Mouse (Mus musculus) left cerebral cortex, adult 2 months (tissue): ENCODE measurements at regions not wholly inside any gene's neighbourhood (a gene's known extent, or its start where the extent isn't known, plus 50 kb on each side); places are given as distances from the start of the nearest gene placed in this dataset.

Source experiments
- DNase-seq, 2 experiments: peaks; one replicate each; pipeline ENCODE4 v3.0.0; 2021 to 2022; ENCODE audit warnings: low spot score in 2 of 2, mixed read lengths in 1 of 2; ENCODE audit errors: extremely low spot score in 1 of 2
- H3K27ac ChIP-seq: fragments of 200-600 bp; 2 replicates; pipeline ENCODE4 v1.8.1; 2022
- H3K4me3 ChIP-seq: fragments of 200-600 bp; 2 replicates; pipeline ENCODE4 v1.8.1; 2022
- CTCF ChIP-seq: fragments of 200-600 bp; IDR thresholded peaks from 2 replicates; pipeline ENCODE4 v1.8.1; 2022; ENCODE audit warnings: antibody characterized with exemption, mild to moderate bottlenecking, moderate library complexity
- intact Hi-C: fragments of 180-260 bp; cut with DNase I; formaldehyde crosslinking; loops from one replicate; pipeline ENCODE4 v1.15.1; 2025

DNA sequence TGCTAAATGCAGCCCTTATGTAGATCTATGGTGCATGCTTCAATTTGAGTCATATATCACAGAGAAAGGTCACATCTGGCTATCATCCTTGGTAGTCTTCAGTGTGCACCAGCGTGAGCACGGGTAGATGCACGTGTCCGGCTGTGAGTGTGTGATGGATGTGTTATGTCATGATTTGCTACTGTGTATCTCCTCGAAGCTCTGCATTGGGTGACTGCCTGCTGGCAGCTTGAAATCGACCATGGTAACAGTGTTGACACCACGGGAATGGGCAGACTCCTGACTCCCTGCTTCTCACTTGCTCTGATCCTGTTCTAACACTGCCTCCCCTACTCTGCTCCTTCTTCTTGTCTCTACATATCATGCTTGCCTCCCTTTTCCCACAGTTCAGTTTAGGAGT, 204.9 kb upstream of the Mocs1 start:
- no peak for DNase-seq
- Histone ChIP-seq H3K4me3 (no peak overlapping the region), H3K27ac (no peak overlapping the region)
- TF ChIP-seq CTCF = no peak
- intact Hi-C loops = no loop called here

DNA sequence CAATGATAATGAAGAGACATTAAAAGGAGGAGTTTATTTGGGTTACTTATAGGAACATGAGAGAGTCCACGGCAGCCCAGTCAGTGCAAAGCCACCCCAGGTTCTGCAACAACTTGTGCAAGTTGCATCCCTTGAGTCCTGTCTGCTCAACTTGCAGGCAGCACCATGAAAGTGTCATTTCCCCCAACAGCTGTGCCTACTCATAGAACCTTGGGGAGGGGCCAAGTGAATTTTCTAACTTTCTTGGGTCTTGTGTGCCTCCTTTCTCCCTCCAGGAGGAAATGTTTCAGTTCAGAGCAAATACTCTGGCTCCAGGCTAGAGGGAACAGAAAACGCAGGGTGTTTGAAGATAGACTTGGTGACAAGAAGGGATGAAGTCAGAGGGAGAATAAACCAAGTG, 204.5 kb upstream of the Mocs1 start:
- no peak overlapping the region for H3K27ac ChIP-seq
- intact Hi-C loops = no loop called here
- no peak overlapping the region for H3K4me3 ChIP-seq
- TF ChIP-seq CTCF = no peak; the same call in 1 of the 2 replicates
- DNase-seq = no peak

DNA sequence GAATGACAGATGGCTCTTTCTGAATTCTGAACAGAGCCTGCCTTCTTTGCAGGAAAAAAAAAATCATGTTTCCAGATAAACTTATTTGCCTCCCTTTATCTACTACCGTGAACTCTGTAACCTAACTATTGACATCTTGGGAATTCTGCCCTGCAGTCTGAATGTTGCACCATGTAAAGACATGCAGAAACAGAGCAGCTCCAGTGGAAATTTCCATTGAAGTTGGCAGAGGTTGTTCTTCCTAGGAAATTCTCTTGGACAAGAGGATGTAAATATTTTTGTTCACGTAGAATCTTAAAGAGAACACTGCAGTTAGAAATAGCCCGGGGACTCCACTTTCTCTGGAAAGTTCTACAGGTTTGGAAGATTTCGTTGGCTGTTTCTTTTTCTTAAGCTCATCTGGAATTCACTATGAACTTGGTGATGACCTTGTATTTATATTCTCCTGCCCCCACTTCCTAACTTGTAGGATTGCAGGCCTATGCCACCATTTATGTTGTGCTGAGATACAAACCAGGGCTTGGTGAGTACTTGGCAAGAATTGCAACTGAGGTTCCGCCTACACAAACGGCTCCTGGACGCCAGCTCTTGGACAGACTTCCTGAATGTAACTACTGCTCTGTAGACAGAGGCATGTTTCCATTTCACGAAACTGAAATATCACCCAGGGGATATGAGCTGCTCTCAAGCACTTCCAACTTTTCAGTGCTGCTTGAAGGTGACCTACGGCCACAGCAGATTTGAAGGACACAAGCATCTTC, 202.7 kb upstream of the Mocs1 start:
- no peak for TF ChIP-seq CTCF
- intact Hi-C loops = no loop called here
- Histone ChIP-seq H3K27ac (no peak overlapping the region), H3K4me3 (no peak overlapping the region)
- no peak for DNase-seq

DNA sequence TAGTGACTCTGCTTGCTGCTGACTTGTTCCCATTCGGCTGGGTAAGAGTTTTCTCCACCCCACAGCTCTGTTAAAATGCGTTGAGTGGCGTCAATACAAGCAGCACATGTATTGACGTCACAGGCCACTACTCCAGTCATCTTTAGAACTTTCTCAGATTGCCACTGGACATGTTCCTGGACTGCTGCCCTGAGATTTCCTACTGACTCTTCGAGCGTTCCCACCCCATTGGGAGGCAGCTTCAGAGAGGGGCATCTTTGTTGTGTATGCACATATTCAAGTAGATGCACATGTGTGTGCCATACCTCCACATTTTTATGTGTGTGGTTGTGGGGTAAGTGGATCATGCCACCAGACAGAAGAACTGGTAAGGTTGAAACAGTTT, 202.2 kb upstream of the Mocs1 start:
- intact Hi-C loops = no loop called here
- TF ChIP-seq CTCF = no peak
- no peak overlapping the region for H3K27ac ChIP-seq
- no peak for DNase-seq
- no peak overlapping the region for H3K4me3 ChIP-seq

DNA sequence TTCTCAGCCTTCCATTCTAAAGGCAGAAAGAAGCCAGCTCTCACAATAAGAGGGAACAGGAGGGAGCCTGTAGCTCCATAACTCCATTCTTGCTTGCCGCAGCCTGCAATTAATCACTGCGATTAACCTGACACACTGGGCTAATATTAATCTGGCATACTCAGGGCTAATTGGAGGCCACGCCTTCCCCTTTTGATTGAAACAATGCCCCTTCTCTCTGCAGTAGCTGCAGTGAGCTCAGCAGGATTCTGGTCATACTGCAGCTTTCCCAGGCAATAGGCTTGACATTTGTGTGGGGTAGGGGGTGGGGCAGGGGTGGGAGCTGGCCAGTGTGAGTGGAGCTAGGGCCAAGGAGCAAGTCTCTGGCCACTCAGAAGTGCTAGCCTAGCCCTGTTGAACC, 196.9 kb upstream of the Mocs1 start:
- intact Hi-C loops = no loop called here
- H3K4me3 ChIP-seq = no peak overlapping the region
- no peak for DNase-seq
- no peak overlapping the region for H3K27ac ChIP-seq
- no peak for TF ChIP-seq CTCF

DNA sequence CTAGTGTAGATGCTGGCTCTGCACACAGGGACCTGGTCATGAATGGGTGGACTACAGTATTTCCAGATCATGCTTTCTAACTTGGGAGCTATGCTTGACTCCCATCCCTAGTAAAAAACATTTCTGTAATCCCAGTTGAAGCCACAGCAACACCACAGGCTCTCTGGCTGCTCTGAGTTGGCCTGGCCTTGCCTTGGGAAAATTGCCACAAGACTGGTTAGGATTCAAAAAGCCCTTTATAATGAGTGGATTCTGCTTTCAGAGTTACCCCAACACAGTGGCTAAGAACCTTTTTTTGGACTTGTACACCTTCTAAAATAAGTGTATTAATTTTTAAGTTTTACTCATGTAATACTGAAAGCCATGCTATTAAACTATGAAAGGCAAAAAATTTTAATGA, 188.1 kb upstream of the Mocs1 start:
- H3K4me3 ChIP-seq = no peak overlapping the region
- H3K27ac ChIP-seq = no peak overlapping the region
- intact Hi-C loops = no loop called here
- TF ChIP-seq CTCF = no peak
- no peak for DNase-seq

DNA sequence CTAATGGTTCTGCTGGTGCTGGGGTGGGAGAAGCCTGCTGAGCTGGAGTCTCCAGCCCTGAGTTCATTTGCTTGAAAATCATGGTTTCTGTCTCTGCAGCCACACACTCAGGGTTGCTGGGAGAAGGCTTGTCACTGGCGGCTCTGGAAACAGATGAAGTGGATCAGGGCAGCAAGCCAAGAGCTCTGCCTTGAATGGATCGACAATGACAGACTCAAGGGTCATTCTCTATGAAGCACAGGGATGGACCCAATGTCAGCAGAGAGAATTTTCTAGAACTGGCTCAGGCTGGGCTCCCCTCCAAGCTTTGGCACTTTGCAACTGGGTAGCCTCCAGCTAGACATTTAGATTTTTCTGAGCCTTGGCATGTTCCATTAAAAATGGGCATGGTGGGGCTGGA, 184.7 kb upstream of the Mocs1 start:
- peak in 1 of 2 experiments; percentile 26 for DNase-seq
- no peak for TF ChIP-seq CTCF
- intact Hi-C loops = no loop called here

DNA sequence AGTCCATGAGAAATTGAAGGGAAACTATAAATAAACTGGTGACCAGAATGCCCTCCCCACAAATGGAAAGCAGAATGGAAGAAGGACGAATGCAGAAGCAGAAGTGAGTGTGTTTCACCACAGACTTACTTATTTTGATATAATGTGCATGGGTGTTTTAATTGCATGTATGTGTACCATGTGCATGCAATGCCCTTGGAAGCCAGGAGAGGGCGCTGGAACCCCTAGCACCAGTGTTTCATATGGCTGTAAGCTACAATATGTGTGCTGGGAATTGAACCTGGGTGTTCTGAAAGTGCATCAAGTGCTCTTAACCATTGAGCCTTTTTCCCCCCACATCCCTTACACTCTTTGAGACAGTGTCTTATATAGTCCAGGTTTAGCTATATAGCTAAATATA, 183.1 kb upstream of the Mocs1 start:
- intact Hi-C loops = no loop called here
- Histone ChIP-seq H3K4me3 (no peak overlapping the region), H3K27ac (no peak overlapping the region)
- TF ChIP-seq CTCF = peak; percentile 17
- no peak for DNase-seq

More for the DNA sequence above, 184.7 kb upstream of the Mocs1 start:
- Histone ChIP-seq H3K4me3 (no peak overlapping the region), H3K27ac (no peak overlapping the region)

DNA sequence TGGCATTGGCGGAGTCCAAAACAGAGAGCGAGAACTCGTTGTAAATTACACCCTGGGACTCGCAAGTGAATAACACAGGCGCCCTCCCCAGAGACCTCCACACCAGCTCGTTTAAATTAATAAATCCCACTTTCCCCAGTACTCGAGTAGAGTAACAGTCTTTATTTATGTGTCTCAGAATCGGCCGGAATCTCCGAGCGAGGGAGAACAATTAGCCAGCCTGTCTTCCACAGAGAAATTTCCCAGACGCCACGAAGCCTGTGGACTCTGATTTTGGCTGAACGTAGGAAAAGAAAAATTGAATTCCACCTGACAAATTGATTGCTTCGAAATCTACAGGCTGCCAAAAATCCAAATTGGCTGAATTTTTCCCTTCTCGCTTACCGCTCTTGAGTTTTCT, 180.9 kb upstream of the Mocs1 start:
- DNase-seq = no peak
- H3K4me3 ChIP-seq = no peak overlapping the region
- TF ChIP-seq CTCF = no peak
- H3K27ac ChIP-seq = no peak overlapping the region
- intact Hi-C loops = no loop called here

DNA sequence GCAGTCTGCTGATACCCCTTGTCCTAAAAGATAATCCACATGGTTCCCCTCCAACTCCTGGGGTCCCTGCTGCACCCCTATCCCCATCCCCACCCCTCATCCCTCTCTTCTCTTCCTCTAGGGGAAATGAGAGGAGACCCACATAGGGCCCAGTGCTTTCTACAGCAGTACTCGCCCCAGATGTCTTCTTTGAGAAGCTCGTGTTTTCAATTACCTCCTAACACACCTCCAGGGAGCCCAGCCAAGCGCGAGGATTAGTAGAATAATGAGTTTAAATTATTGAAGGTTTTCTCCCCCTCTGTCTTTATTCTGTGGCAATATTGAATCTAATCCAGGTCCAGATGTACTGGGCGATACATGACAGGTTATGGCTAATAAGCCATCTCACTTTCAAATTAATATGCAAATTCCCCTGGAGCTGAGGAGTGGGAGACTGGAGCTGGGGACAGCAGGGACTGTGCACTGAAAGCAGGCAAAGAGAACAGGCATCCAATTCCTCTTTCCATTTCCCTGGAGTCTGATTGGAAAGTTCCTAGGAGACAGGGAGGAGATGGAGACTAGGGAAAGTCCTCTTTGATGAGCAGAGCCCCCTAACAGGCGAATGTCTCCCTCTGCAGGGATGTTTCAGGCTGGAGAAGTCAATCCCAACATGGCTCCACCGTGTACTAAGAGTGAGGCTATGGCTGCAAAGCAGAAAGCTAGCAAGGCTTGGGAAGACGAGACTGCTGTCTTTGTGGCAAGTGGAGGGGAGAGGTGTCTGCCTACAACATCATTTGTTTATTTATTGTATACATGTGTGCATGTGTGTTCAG, 177.2 kb upstream of the Mocs1 start:
- intact Hi-C loops = no loop called here
- H3K4me3 ChIP-seq = no peak overlapping the region
- peak; percentile 7 for TF ChIP-seq CTCF
- no peak overlapping the region for H3K27ac ChIP-seq
- DNase-seq = no peak

DNA sequence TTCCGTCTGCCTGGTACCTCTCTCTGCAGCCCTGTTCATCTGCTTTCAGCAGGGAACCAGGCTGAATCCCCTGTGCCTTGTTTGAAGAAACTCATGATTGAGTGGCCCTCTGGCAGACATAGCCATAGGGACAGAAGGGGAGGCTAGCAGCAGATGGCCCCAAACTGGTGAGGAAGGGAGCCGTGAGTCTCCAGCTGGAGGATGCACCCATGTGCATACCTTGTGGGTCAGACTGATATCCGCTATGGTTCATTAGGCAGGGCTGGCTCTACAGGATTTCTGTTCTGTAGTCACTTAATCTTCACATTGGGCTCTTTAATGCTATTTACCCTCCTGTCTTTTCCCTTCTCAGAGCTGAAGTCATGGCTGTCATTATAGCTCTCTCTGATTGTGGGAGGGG, 175.9 kb upstream of the Mocs1 start:
- intact Hi-C loops = no loop called here

DNA sequence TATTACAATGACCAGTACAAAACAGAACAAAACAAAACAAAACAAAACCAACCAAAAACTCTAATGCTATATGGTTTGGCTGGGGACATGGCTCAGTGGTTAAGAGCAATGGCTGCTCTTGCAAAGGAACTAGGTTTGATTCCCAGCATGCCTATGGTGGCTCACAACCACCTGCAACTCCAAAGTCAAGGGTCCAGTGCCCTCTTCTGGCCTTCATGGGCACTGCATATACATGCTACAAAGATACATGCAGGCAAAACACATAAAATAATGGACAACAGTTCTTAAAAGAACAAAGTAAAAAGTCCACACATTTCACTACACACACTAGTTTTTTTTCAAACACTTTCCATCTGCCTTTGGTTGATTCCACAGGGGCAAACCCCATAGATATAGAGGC, 169.7 kb upstream of the Mocs1 start:
- DNase-seq = no peak
- TF ChIP-seq CTCF = peak; percentile 29

More for the DNA sequence above, 175.9 kb upstream of the Mocs1 start:
- TF ChIP-seq CTCF = no peak
- no peak for DNase-seq
- Histone ChIP-seq H3K4me3 (no peak overlapping the region), H3K27ac (no peak overlapping the region)

More for the DNA sequence above, 169.7 kb upstream of the Mocs1 start:
- Histone ChIP-seq H3K27ac (no peak overlapping the region), H3K4me3 (no peak overlapping the region)
- intact Hi-C loops = no loop called here
